Mouse (Mus musculus): ENCODE measurements at regions not wholly inside any gene's neighbourhood (a gene's known extent, or its start where the extent isn't known, plus 50 kb on each side); places are given as distances from the start of the nearest gene placed in this dataset.

DNA sequence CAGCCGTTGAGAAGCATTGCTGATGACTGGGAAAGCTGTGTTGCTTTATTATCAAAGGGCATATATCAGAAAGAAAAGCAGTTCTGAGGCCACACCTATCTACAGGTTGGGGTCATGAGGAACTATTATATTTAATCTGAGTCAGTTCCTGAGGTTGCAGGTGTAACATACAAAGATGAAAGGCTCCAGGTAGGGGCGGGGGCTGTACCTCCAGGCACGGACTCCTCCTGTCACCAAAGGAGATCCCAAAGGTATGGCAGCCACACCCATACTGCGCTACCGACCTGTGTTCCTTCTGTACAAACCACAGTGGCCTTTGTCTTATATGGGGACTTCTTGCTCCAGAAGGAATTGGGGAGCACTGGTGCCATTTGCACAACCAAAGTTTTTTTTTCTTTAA lies 149.4 kb upstream of the Klf3 start:
- DNase-seq = no peak

DNA sequence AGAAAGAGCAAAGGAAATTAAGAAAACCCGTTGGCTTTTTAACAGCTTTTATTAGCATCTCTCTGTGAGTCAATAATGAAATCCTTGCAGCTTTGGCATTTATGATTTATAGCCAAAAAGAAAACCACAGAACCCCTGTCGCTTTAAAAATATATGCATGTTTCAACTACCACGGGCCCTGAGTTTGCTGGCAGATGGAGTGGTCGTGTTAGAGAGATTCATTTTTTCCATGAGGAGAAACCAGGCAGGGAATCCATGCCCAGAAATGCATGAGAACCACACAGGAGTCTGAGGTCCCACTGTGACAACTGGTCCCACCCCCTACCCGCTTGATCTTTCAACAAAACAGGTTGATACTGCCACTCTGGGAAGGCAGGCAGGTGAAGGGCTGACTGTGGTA lies 147.9 kb upstream of the Klf3 start:
- no peak for DNase-seq

DNA sequence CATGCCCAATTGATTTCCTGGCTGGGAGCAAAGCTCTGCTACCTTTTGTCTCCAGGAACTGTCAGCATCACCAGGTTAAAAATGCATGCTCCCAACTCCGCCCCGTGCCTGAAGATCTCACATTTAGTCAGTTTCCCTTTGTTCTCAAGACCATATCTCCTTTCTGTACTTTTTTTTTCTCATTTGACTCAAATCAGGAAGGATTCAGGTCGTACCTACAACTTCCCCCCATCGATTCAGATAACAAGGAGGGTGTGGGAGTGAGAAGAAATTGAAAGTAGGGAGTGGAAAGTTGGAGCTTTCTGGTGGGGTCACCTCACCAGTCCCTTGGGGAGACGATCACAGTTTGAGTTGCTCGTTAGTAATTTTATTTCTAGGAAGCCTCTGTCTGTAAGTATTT lies 141.2 kb upstream of the Klf3 start:
- DNase-seq = no peak

DNA sequence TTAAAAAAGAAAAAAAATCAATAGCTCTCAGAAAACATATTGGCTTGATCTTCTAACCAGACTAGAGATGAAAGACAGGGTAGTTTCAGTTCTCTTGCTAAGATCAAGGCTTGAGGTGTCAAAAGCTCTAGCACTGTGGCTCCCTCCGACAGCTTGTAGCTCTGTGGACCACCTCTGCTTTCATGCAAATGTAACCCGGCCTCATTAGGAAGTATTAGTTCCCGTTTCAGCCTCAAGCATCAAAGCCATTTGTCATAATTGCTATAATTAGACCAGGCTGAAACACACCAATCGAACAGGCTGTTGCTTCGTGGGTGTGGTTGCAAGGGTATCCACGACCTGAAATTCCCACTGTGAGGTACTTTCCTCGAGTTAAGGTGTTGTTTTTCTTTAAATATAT lies 140.7 kb upstream of the Klf3 start:
- no peak for DNase-seq

DNA sequence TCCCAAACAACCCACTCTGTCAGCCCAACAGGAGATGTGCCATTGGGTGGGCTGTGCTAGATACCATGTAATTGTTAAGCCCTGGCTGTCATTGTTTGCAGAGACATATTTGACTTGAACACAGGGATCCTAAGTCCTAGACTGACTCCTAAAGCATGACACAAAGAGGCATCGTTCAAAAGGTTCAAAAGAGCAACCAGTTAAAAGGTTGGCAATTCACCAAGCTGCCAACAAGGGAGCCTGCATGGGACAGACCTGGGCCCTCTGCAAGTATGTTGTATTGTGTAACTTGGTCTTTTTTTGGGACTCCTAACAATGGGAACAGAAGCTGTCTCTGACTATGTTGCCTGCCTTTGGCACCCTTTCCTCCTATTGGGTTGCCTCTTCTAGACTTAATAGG lies 139.4 kb upstream of the Klf3 start:
- no peak for DNase-seq

DNA sequence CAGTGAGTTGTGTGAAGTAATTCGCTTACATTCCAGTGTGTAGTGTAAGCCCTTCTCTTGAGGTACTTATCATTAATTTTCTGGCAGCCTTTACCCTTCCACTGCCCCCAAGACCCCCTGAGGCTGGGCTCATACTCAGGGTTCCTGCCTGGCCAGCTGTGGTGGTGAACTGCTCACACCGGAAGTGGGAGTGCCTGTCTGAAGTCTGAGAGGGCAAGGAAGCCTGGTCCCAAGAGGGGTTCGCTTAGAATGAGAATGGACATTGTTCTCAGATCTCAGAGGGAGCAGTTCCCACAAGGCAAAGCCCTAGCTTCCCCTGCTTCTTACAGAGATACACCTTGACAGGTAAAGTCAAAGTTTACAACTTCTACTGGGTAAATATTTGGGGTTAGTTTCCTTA lies 138.1 kb upstream of the Klf3 start:
- DNase-seq = no peak

DNA sequence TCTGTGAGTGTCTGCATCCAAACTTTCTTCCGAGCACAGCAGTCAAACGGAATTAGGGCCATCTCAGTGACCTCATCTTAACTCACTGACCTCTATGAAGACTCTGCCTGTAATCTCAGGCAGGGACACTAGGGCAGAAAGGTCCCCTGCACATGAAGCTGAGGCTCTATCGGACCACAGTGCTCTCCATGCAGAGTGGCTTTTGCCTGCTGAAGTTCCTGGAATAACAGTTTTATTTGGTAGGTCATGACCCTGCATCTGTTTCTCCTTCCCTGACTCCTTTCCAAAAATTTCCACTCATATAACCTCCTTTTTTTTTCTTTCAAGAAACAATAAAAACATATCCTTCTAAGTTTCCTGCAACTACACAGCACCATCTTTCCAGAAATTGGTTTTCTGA lies 136.9 kb upstream of the Klf3 start:
- DNase-seq = no peak

GRCm38 (mm10) chr5:64667053-64667452 lies 136.1 kb upstream of the Klf3 start:
- no peak for DNase-seq

DNA sequence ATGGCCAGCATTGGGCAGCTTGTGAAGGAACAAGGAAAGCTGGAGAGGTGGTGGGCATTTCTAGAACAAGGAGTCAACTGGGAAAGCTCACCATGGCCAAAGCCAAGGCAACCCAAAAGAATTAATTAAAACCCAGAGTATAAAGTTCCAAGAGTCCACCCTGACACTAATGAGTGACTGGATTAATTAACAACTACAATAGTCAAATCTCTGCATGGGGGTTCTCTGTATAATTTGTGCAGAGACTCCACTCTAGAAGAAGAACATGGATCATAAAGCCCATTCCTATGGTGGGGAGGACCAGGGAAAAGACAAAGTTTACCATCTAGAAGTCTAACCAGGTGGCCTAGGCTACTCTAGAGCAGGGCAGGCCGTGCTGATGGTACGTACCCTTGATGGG lies 129.3 kb upstream of the Klf3 start:
- no peak for DNase-seq

DNA sequence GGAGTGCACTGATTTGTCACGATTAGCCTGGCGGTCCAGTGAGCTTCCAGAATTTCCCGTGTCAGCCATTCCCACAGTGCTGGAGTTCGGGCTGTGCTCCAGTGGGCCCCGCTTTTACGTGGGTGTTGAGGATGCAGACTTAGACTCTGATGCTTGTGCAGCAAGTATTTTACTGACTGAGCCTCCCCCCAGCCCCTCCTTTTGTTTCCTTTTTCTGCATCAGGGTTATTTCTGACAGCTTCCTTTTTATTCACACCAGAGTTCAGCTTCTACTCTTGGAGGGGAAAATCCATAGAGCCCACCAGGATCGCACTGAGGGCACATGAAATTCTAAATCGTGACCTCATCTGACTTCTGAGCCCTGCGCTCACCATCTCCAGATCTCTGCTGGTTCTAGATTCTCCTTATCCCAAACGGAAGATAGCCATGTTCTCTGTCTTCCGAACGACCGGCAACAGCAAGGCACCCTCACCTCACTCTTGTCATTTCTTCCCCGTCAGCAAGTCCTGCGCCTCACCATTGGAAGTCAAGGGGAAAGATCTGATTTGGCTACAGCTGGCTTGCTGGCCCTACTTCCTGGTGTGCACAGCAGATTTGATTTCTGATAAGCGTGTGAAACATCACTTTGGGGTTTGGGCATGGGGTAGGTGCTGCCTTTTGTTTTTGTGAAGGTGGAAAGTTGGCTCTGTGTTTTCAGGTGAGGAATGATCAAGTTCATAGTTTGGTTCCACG lies 126.8 kb upstream of the Klf3 start:
- DNase-seq = no peak

GRCm38 (mm10) chr5:64676946-64677588 lies 126.1 kb upstream of the Klf3 start:
- DNase-seq = peak; percentile 20

DNA sequence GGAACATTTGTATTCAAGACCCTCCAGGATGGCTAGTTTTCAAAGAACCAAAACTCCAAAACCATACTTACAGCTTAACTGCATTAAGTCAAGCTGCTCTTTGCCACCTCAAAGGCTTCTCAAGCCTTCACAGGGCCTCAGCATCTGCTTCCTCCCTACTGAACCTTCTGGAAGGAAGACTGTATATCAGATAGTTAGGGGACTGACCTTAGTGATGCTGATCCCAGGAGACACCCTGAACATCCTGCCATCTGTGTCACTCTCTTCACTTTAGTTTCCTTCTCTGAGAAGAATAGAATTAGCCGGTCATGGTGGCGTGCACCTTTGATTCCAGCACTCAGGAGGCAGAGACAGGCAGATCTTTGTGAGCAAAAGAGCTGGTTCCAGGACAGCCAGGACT lies 124.5 kb upstream of the Klf3 start:
- no peak for DNase-seq

DNA sequence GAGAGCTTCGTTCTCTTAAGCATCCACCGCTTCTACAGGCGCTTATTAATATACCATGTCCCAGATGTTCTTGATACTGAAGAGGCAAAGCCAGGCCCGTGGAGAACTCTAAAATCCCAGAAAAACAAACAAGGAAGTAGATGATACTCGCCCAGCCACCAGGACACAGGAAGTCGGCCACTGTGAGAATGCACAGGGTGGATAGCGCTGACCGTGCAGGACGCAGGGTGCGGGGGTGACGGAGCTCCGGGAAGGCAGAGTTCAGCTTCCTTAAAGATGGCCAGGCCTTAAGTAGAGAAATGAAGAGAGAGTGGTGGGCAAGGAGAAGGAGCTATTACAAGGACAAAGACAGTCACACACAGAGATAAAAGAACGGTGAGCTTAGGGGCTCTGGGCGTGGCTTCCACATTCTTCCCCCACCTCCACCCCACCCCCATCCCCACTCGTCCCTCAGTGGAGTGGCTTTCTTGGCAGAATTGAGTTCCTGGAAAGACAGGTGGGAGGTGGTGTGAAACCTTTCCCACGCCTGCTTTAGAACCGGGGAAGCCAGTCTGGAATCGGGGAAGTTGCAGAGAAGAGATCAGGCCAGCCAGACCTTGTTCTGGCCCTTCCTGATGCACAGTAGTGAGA lies 123.1 kb upstream of the Klf3 start:
- DNase-seq = peak; percentile 30

DNA sequence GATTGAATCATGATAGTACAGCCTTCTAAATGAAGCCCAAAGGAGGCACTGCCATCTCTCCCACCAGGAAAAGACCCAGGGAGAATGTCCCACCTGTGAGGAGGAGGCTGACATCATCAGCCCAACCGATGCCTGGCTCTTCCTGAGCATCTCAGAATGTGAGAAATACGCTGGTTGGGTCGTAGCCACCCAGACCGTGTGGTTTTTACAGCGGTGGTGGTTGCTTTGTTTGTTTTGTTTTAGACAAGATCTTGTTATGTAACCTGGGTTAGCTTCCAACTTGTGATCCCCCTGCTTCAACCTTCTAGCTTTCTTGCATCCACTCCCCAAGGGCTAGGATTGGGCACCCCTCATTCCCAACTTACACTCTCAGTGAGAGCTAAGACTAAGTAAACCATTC lies 122.0 kb upstream of the Klf3 start:
- no peak for DNase-seq

GRCm38 (mm10) chr5:64682326-64682845 lies 120.8 kb upstream of the Klf3 start:
- DNase-seq = peak; percentile 32

GRCm38 (mm10) chr5:64683419-64683818 lies 119.8 kb upstream of the Klf3 start:
- DNase-seq = no peak

- DNase-seq = no peak
Observed at GRCm38 (mm10) chr5:64684275-64684674, 118.9 kb upstream of the Klf3 start.

DNA sequence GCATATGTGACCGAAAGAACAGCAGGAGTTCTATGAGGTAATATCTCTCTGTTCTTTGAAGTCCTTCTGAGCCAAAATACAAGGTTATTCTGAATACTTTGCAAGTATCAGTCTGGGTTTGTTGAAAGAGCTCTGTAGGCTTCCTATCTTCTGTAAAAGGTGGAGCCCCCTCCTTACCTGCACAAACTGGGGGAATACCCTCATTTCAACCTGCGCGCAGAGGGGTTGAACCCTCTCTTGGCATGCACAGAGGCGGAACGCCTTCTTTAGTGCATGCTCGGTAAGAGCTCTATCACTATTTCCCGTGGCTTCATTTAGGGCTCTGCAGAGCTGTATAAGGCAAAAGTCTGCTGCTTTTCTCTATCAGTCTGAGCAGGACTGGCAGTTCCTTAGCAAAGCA lies 113.0 kb upstream of the Klf3 start:
- DNase-seq = no peak

DNA sequence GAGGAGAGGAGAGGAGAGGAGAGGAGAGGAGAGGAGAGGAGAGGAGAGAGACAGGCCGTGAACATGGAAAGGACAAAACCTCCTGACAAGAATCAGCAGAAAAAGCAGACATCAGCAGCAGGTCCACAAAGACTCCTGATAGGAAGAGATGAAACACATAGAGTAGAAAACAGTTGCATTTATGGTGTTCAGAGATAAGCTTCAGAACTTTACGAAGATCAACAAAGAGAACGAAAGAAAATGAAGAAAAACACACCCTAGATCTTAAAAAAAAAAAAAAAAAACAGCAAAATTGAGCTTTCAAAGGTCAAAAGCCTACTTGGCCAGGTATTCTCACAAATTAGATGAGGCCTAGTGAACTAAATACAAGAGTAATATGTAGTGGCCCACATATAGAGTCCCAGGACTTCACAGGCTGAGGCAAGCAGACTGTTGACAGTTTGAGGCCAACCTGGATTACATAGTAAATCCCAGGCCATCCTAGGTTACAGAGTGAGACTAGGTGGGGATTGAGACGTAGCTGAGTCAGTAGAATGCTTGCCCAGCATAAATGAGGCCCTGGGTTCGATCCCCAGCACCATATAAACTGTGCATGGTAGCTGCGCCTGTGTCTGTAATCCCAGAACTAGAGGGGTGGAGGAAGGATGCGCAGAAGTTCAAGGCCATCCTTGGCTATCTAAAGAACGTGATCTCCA lies 111.6 kb upstream of the Klf3 start:
- DNase-seq = no peak

DNA sequence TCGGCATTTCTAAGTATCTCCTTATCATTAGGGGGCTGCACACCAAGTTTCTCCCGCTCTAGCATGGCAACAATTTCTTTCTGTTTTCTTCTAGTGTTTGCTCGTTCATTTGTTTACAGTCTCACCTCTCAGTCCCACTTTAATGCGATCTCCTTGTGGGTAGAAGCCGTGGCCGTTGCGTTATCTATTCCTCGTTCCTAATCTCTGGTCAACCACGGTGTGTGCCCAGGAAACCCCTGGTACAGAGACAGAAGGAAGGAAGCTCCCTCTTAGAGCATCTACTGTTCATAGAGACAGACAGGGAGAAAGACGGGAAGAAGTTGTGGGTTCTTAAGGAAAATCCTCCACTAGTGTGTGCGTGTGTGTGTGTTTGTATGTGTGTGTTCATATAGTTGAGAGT lies 110.9 kb upstream of the Klf3 start:
- no peak for DNase-seq

- no peak for DNase-seq
Observed at GRCm38 (mm10) chr5:64693616-64694015, 109.6 kb upstream of the Klf3 start.

- no peak for DNase-seq
Observed at GRCm38 (mm10) chr5:64694606-64695005, 108.6 kb upstream of the Klf3 start.

DNA sequence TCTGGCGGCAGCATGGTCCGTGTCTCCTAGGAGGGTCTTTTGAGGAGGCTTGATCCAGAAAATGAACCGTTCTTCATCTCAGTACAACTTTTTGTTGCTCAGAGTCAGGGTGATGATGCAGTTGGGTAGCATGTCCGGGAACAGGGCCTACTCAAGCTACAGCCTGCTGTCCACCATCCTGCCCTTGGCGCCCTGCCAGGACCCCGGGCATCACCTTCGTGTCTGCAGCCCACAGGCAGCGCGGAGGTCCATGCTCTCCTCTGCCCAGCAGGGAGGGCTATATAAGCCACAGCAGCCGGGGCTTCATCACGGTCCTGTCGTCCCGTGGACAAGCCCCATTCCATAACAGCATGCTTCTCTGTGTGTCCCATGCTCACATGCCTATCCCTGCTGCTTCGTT lies 107.1 kb upstream of the Klf3 start:
- no peak for DNase-seq

Measured in adrenal gland, postnatal 14 days (tissue).